ENCODE assay signal across 19 mouse cellular contexts in genomic region chr4:58613022-58613421, GRCm38 (mm10). TPM values are rescaled to one million over a fixed set of nuclear protein-coding genes. Genes with fewer than 3 reads are reported as not detected.
A peak's percentile ranks its signal among the peaks of the same experiment; 100 is the strongest.
DNase-seq lines count a peak whose midpoint lies in the region; ATAC-seq and TF ChIP-seq lines count a peak whose summit lies in the region.
"Had no signal": no experiment of that assay in that cellular context is flagged by ENCODE, and none has a peak within 500 bp of the region (broad histone marks: within the 10 kb centered on the region; RNA-seq: fewer than 3 reads in every experiment).

No protein-coding gene starts in this region.

- 70% methylated on average over 3 of the region's 3 CpGs for WGBS in heart, embryonic 10.5 days
- 67% methylated on average over 3 of the region's 3 CpGs for WGBS in kidney, postnatal 0 days

- no peak for TF ChIP-seq RAD21 in MEL (IDR thresholded peaks at IDR 0.05; ENCODE audit: low read depth, low read length)

- TF ChIP-seq POLR2A in MEL (IDR thresholded peaks at IDR 0.05; ENCODE audit: control insufficient read depth in 1 of 2, insufficient read depth in 1 of 2, low read depth in 1 of 2, low read length in 2 of 2, poor library complexity in 1 of 2), result no peak

- H3K4me1 ChIP-seq in heart, embryonic 10.5 days, result no peaks in the 10 kb centered on the region
- no peaks in the 10 kb centered on the region for H3K4me1 ChIP-seq in kidney, postnatal 0 days (replicated peaks; ENCODE audit: insufficient read depth, low read length)
- H3K4me1 ChIP-seq in MEL (ENCODE audit: control insufficient read depth in 1 of 2, insufficient read depth in 2 of 2, low read length in 2 of 2), result no peaks in the 10 kb centered on the region
- no peaks in the 10 kb centered on the region for H3K4me1 ChIP-seq in megakaryocyte, embryonic 14.5 days
- H3K4me1 ChIP-seq: forebrain, embryonic 12.5 days; heart, embryonic 13.5 days; stomach, embryonic 15.5 days had no signal

- H3K4me3 ChIP-seq in heart, embryonic 10.5 days, result no peak overlapping the region
- H3K4me3 ChIP-seq in kidney, postnatal 0 days (replicated peaks; ENCODE audit: low read depth, low read length), result no peak overlapping the region
- H3K4me3 ChIP-seq in MEL (ENCODE audit: control insufficient read depth in 1 of 2, insufficient read depth in 1 of 2, low read depth in 2 of 2, low read length in 2 of 2), result peak overlapping the region in 1 of 2 experiments; percentile 47; a peak in 2 of 4 replicates
- peak overlapping the region; percentile 42 for H3K4me3 ChIP-seq in megakaryocyte, embryonic 14.5 days (replicated peaks)
- no peak overlapping the region for H3K4me3 ChIP-seq in layer of hippocampus, adult 2 months
- H3K4me3 ChIP-seq: forebrain, embryonic 12.5 days; heart, embryonic 13.5 days; stomach, embryonic 15.5 days had no signal

- no peak overlapping the region for H3K9ac ChIP-seq in kidney, postnatal 0 days (ENCODE audit: low read depth, low read length)
- no peak overlapping the region for H3K9ac ChIP-seq in MEL (ENCODE audit: control insufficient read depth, low read depth, low read length, poor library complexity, severe bottlenecking)
- H3K9ac ChIP-seq: forebrain, embryonic 12.5 days; heart, embryonic 13.5 days; liver, embryonic 14.5 days; stomach, embryonic 15.5 days had no signal

- ATAC-seq in kidney, postnatal 0 days (replicated peaks; ENCODE audit: low FRiP score, low read depth), result no peak

- no peaks in the 10 kb centered on the region for H3K79me2 ChIP-seq in MEL (ENCODE audit: control insufficient read depth, insufficient read depth, low read length, poor library complexity)

- no peak overlapping the region for H3K27ac ChIP-seq in heart, embryonic 10.5 days
- no peak overlapping the region for H3K27ac ChIP-seq in kidney, postnatal 0 days
- no peak overlapping the region for H3K27ac ChIP-seq in MEL (ENCODE audit: control insufficient read depth, low read depth, low read length)
- no peak overlapping the region for H3K27ac ChIP-seq in layer of hippocampus, adult 2 months
- H3K27ac ChIP-seq: forebrain, embryonic 12.5 days; heart, embryonic 13.5 days; liver, embryonic 14.5 days; stomach, embryonic 15.5 days had no signal

- H3K9me3 ChIP-seq in heart, embryonic 10.5 days, result no peaks in the 10 kb centered on the region
- no peaks in the 10 kb centered on the region for H3K9me3 ChIP-seq in kidney, postnatal 0 days (replicated peaks; ENCODE audit: low read length)
- H3K9me3 ChIP-seq in MEL (replicated peaks; ENCODE audit: insufficient read depth, low read length), result no peaks in the 10 kb centered on the region
- peaks cover 6% of the 10 kb centered on the region; the same call in 1 of the 2 replicates for H3K9me3 ChIP-seq in megakaryocyte, embryonic 14.5 days
- H3K9me3 ChIP-seq: forebrain, embryonic 12.5 days; stomach, embryonic 15.5 days had no signal

- H3K36me3 ChIP-seq in heart, embryonic 10.5 days, result no peaks in the 10 kb centered on the region
- H3K36me3 ChIP-seq in kidney, postnatal 0 days (ENCODE audit: insufficient read depth, low read length), result no peaks in the 10 kb centered on the region
- no peaks in the 10 kb centered on the region for H3K36me3 ChIP-seq in MEL (ENCODE audit: control insufficient read depth in 1 of 2, insufficient read depth in 2 of 2, low read length in 2 of 2)
- no peaks in the 10 kb centered on the region for H3K36me3 ChIP-seq in megakaryocyte, embryonic 14.5 days (replicated peaks; ENCODE audit: low read length)
- H3K36me3 ChIP-seq: forebrain, embryonic 12.5 days; heart, embryonic 13.5 days; stomach, embryonic 15.5 days had no signal

- H3K27me3 ChIP-seq in heart, embryonic 10.5 days (ENCODE audit: insufficient read depth, poor library complexity, severe bottlenecking), result no peaks in the 10 kb centered on the region
- H3K27me3 ChIP-seq in kidney, postnatal 0 days (ENCODE audit: insufficient read depth, low read length), result no peaks in the 10 kb centered on the region
- H3K27me3 ChIP-seq in MEL (ENCODE audit: control insufficient read depth in 1 of 2, insufficient read depth in 2 of 2, low read length in 2 of 2), result no peaks in the 10 kb centered on the region
- no peaks in the 10 kb centered on the region for H3K27me3 ChIP-seq in megakaryocyte, embryonic 14.5 days (replicated peaks)
- H3K27me3 ChIP-seq: forebrain, embryonic 12.5 days; heart, embryonic 13.5 days; stomach, embryonic 15.5 days had no signal

- no peak for TF ChIP-seq EP300 in MEL (IDR thresholded peaks at IDR 0.05; ENCODE audit: low read depth in 1 of 2, low read length in 2 of 2)

- no peak for TF ChIP-seq CTCF in kidney, postnatal 0 days (IDR thresholded peaks at IDR 0.05; ENCODE audit: low read depth)
- TF ChIP-seq CTCF in MEL (IDR thresholded peaks at IDR 0.05 in 2 of 3, conservative IDR thresholded peaks at IDR 0.05 in 1 of 3; ENCODE audit: control insufficient read depth in 1 of 3, insufficient read depth in 1 of 3, low read depth in 2 of 3, low read length in 3 of 3, poor library complexity in 1 of 3, severe bottlenecking in 1 of 3), result no peak
- TF ChIP-seq CTCF in layer of hippocampus, adult 2 months (conservative IDR thresholded peaks at IDR 0.05), result no peak

- no peak overlapping the region for H3K4me2 ChIP-seq in kidney, postnatal 0 days (ENCODE audit: low read length)
- H3K4me2 ChIP-seq: forebrain, embryonic 12.5 days; heart, embryonic 13.5 days; midbrain, embryonic 11.5 days; stomach, embryonic 15.5 days had no signal

- peak; percentile 58 for DNase-seq in heart, adult 11 months
- DNase-seq in heart, embryonic 10.5 days (ENCODE audit: low spot score), result no peak
- DNase-seq in kidney, postnatal 0 days (ENCODE audit: low spot score), result peak; percentile 33
- no peak for DNase-seq in kidney, postnatal 36 days
- peak; percentile 8 for DNase-seq in MEL (ENCODE audit: low read depth, low spot score)
- no peak for DNase-seq in thymus, postnatal 0 days (ENCODE audit: low spot score)
- no peak for DNase-seq in layer of hippocampus, adult 2 months (ENCODE audit: low spot score in 2 of 2)
- DNase-seq: adrenal gland, postnatal 36 days; cerebellum, adult 2 months; gastrocnemius, postnatal 10 days; kidney, adult 9 months; kidney, postnatal 4 days; thymus, adult 18-20 months had no signal

TF ChIP-seq in MEL, 35 proteins besides CTCF, POLR2A, EP300 and RAD21:
- no peak for TF ChIP-seq GATA1 (IDR thresholded peaks at IDR 0.05; ENCODE audit: low read depth, low read length)
- no peak for TF ChIP-seq USF1 (IDR thresholded peaks at IDR 0.05; ENCODE audit: low read depth, low read length)
- no peak for TF ChIP-seq MYC (IDR thresholded peaks at IDR 0.05; ENCODE audit: low read depth, low read length)
- TF ChIP-seq HCFC1 (IDR thresholded peaks at IDR 0.05; ENCODE audit: low read depth, low read length), result no peak
- TF ChIP-seq CHD1 (IDR thresholded peaks at IDR 0.05; ENCODE audit: low read depth, low read length), result no peak
- TF ChIP-seq USF2 (IDR thresholded peaks at IDR 0.05; ENCODE audit: borderline replicate concordance in 1 of 2, insufficient read depth in 1 of 2, low read depth in 1 of 2, low read length in 2 of 2), result no peak
- TF ChIP-seq CHD2 (IDR thresholded peaks at IDR 0.05; ENCODE audit: low read length), result no peak
- TF ChIP-seq TAL1 (IDR thresholded peaks at IDR 0.05; ENCODE audit: low read length), result no peak
- no peak for TF ChIP-seq UBTF (IDR thresholded peaks at IDR 0.05; ENCODE audit: borderline replicate concordance, insufficient read depth, low read depth, low read length)
TF ChIP-seq in MEL: peak in this region for 0.

RNA-seq across cellular contexts. Expression of gene Lpar1, which starts 59.3 kb away (rescaled TPM):
- 24.7 and 38.7 TPM in 2 replicates for polyA plus RNA-seq in heart, embryonic 10.5 days (2016; fragmentation: Nextera tagmentation; extraction: Ambion mirVana)
- polyA plus RNA-seq in kidney, postnatal 0 days (2015; fragmentation: Nextera tagmentation; extraction: Ambion mirVana), result 23.1 and 24.9 TPM in 2 replicates
- total RNA-seq in MEL (2012; rRNA removed), result not detected in 2 replicates
- not detected for polyA plus RNA-seq in MEL (2012; ENCODE audit: insufficient read depth in 1 of 2, insufficient read length in 2 of 2, low read depth in 1 of 2, low replicate concordance in 2 of 2, missing spikeins in 1 of 2)
- polyA plus RNA-seq in megakaryocyte, embryonic 14.5 days (2012; ENCODE audit: insufficient read depth, low replicate concordance), result 0.09 and 0.67 TPM in 2 replicates
- polyA plus RNA-seq in thymus, postnatal 0 days (2015; fragmentation: Nextera tagmentation; extraction: Ambion mirVana), result 24.2 and 26.5 TPM in 2 replicates
- total RNA-seq in layer of hippocampus, adult 2 months (2021), result 10 to 100 TPM; 15.2 to 17.3 TPM

Comparison
In these comparisons a context has a peak if more than half of its experiments do, and no peak if none do; other contexts are left out.
1. DNase-seq: peak in heart, adult 11 months (single experiment), kidney, postnatal 0 days (single experiment) and MEL (single experiment); none in heart, embryonic 10.5 days (single experiment), kidney, postnatal 36 days (0 of 2), thymus, postnatal 0 days (single experiment) and layer of hippocampus, adult 2 months (0 of 2).
2. RNA of gene Lpar1, which starts 59.3 kb away (polyA plus RNA-seq): 24.7 to 38.7 TPM in heart, embryonic 10.5 days, 23.1 to 24.9 TPM in kidney, postnatal 0 days and 24.2 to 26.5 TPM in thymus, postnatal 0 days; 0.09 to 0.67 TPM in megakaryocyte, embryonic 14.5 days and not detected in MEL; every median in the first group is over 10 times any median in the second.